Mouse (Mus musculus) myocyte (in vitro differentiated cells): ENCODE data around the gene Hipk2. TPM values are rescaled to one million over a fixed set of nuclear protein-coding genes. Genes with fewer than 3 reads are reported as not detected.

Experiments used
- H3K27me3 ChIP-seq: one replicate; pipeline ENCODE4 v1.6.1; 2011; ENCODE audit not compliant: control insufficient read depth, insufficient read depth, insufficient read length
- H3K36me3 ChIP-seq: one replicate; pipeline ENCODE4 v1.6.1; 2011; ENCODE audit not compliant: control insufficient read depth, insufficient read depth
- H3K4me2 ChIP-seq: one replicate; pipeline ENCODE4 v1.6.1; 2011; ENCODE audit warnings: low read depth, control low read depth
- H3K4me3 ChIP-seq: one replicate; pipeline ENCODE4 v1.5.1; 2011; ENCODE audit warnings: mild to moderate bottlenecking, control low read depth, moderate library complexity
- H3K79me2 ChIP-seq: one replicate; pipeline ENCODE4 v1.6.1; 2011; ENCODE audit not compliant: control insufficient read depth, insufficient read depth
- H3ac ChIP-seq: one replicate; pipeline ENCODE4 v1.6.1; 2011; ENCODE audit not compliant: control insufficient read depth, insufficient read length
- CEBPB ChIP-seq: IDR thresholded peaks from 2 replicates; pipeline ENCODE4 v1.6.1; 2011; ENCODE audit warnings: mild to moderate bottlenecking, moderate library complexity; ENCODE audit not compliant: poor library complexity, insufficient read depth, severe bottlenecking
- E2F4 ChIP-seq: IDR thresholded peaks from one replicate; pipeline ENCODE4 v1.6.1; 2011; ENCODE audit warnings: mild to moderate bottlenecking, control low read depth, moderate library complexity; ENCODE audit not compliant: insufficient read depth
- MAX ChIP-seq: IDR thresholded peaks from one replicate; pipeline ENCODE4 v1.6.1; 2011; ENCODE audit warnings: low read depth, mild to moderate bottlenecking, control low read depth
- MYOD1 ChIP-seq, 3 experiments: IDR thresholded peaks; one replicate each; pipeline ENCODE4 v1.6.1; 2011; ENCODE audit warnings: control low read depth in 2 of 3, low read depth in 2 of 3, mild to moderate bottlenecking in 2 of 3, moderate library complexity in 1 of 3; ENCODE audit not compliant: insufficient read length in 2 of 3, control insufficient read depth in 1 of 3
- MYOG ChIP-seq, 3 experiments: IDR thresholded peaks; one replicate each; pipeline ENCODE4 v1.6.1; 2011; ENCODE audit warnings: control low read depth in 2 of 3, low read depth in 2 of 3, mild to moderate bottlenecking in 2 of 3; ENCODE audit not compliant: insufficient read length in 2 of 3, control insufficient read depth in 1 of 3, insufficient read depth in 1 of 3
- POLR2A ChIP-seq: IDR thresholded peaks from one replicate; pipeline ENCODE4 v1.6.1; 2011; ENCODE audit warnings: low read depth, mild to moderate bottlenecking, control low read depth, moderate library complexity; ENCODE audit not compliant: insufficient read length
- POLR2AphosphoS2 ChIP-seq: IDR thresholded peaks from one replicate; pipeline ENCODE4 v1.6.1; 2011; ENCODE audit warnings: low read depth, control low read depth; ENCODE audit not compliant: insufficient read length
- REST ChIP-seq: IDR thresholded peaks from one replicate; pipeline ENCODE4 v1.6.1; 2011; ENCODE audit warnings: mild to moderate bottlenecking, control low read depth, moderate library complexity; ENCODE audit not compliant: insufficient read depth, insufficient read length
- SRF ChIP-seq: IDR thresholded peaks from one replicate; pipeline ENCODE4 v1.6.1; 2011; ENCODE audit warnings: low read depth; ENCODE audit not compliant: control insufficient read depth, insufficient read length
- TCF12 ChIP-seq: IDR thresholded peaks from one replicate; pipeline ENCODE4 v1.6.1; 2011; ENCODE audit warnings: mild to moderate bottlenecking, control low read depth; ENCODE audit not compliant: poor library complexity, insufficient read depth, severe bottlenecking
- TCF3 ChIP-seq: IDR thresholded peaks from one replicate; pipeline ENCODE4 v1.6.1; 2011; ENCODE audit warnings: low read depth, control low read depth; ENCODE audit not compliant: insufficient read length
- USF1 ChIP-seq: IDR thresholded peaks from one replicate; pipeline ENCODE4 v1.6.1; 2011; ENCODE audit warnings: low read depth, mild to moderate bottlenecking, control low read depth, moderate library complexity
- polyA plus RNA-seq: library from polyadenylated mRNA; unstranded; fragments of >200 nt; fragmentation: generic; extraction: Trizol; gene quantifications from one replicate; pipeline ENCODE4 v1.2.1, GENCODE M21; 2012; ENCODE audit warnings: missing spikeins

Gene Hipk2
- polyA plus RNA-seq, 1 experiment, result 11.3 TPM

- Histone ChIP-seq H3K36me3 (no peaks in the 10 kb centered on the region), H3K4me3 (no peak overlapping the region), H3ac (no peak overlapping the region), H3K27me3 (no peaks in the 10 kb centered on the region), H3K79me2 (peaks cover 4% of the 10 kb centered on the region), H3K4me2 (no peak overlapping the region)
- TF ChIP-seq E2F4, result no peak
- no peak for TF ChIP-seq POLR2A
- no peak for TF ChIP-seq SRF
- no peak for TF ChIP-seq POLR2AphosphoS2
- TF ChIP-seq CEBPB, result no peak
- TF ChIP-seq MAX, result no peak
- TF ChIP-seq USF1, result no peak
- no peak for TF ChIP-seq TCF3
- no peak for TF ChIP-seq REST
- TF ChIP-seq MYOG (IDR thresholded peaks at IDR 0.05; ENCODE audit: control insufficient read depth in 1 of 3, insufficient read depth in 1 of 3, insufficient read length in 2 of 3, low read depth in 2 of 3), result no peak
These were observed 80.7 kb downstream of the Hipk2 start for GRCm38 (mm10) chr6:38795096-38795816.

- peaks cover 4% of the 10 kb centered on the region for H3K79me2 ChIP-seq
- TF ChIP-seq TCF12, result no peak
- no peak for TF ChIP-seq TCF3
- TF ChIP-seq USF1, result no peak
- no peak for TF ChIP-seq SRF
- no peak for TF ChIP-seq REST
- TF ChIP-seq POLR2AphosphoS2, result no peak
- TF ChIP-seq MYOG (IDR thresholded peaks at IDR 0.05; ENCODE audit: control insufficient read depth in 1 of 3, insufficient read depth in 1 of 3, insufficient read length in 2 of 3, low read depth in 2 of 3), result no peak
- no peaks in the 10 kb centered on the region for H3K27me3 ChIP-seq
- no peaks in the 10 kb centered on the region for H3K36me3 ChIP-seq
- H3ac ChIP-seq, result no peak overlapping the region
- no peak overlapping the region for H3K4me3 ChIP-seq
- H3K4me2 ChIP-seq, result no peak overlapping the region
These were observed 83.0 kb downstream of the Hipk2 start for GRCm38 (mm10) chr6:38792966-38793365.

- no peaks in the 10 kb centered on the region for H3K27me3 ChIP-seq
- H3K4me2 ChIP-seq, result no peak overlapping the region
- no peak overlapping the region for H3ac ChIP-seq
- H3K36me3 ChIP-seq, result no peaks in the 10 kb centered on the region
- H3K4me3 ChIP-seq, result no peak overlapping the region
- H3K79me2 ChIP-seq, result peaks cover 9% of the 10 kb centered on the region
- TF ChIP-seq REST (no peak), USF1 (no peak), E2F4 (no peak), CEBPB (no peak), POLR2AphosphoS2 (no peak), MYOD1 (IDR thresholded peaks at IDR 0.05; ENCODE audit: control insufficient read depth in 1 of 3, insufficient read length in 2 of 3, low read depth in 2 of 3) (no peak), TCF12 (no peak), MAX (no peak), POLR2A (no peak), SRF (no peak), MYOG (IDR thresholded peaks at IDR 0.05; ENCODE audit: control insufficient read depth in 1 of 3, insufficient read depth in 1 of 3, insufficient read length in 2 of 3, low read depth in 2 of 3) (no peak), TCF3 (no peak)
These were observed 86.6 kb downstream of the Hipk2 start for GRCm38 (mm10) chr6:38789221-38789810.

DNA sequence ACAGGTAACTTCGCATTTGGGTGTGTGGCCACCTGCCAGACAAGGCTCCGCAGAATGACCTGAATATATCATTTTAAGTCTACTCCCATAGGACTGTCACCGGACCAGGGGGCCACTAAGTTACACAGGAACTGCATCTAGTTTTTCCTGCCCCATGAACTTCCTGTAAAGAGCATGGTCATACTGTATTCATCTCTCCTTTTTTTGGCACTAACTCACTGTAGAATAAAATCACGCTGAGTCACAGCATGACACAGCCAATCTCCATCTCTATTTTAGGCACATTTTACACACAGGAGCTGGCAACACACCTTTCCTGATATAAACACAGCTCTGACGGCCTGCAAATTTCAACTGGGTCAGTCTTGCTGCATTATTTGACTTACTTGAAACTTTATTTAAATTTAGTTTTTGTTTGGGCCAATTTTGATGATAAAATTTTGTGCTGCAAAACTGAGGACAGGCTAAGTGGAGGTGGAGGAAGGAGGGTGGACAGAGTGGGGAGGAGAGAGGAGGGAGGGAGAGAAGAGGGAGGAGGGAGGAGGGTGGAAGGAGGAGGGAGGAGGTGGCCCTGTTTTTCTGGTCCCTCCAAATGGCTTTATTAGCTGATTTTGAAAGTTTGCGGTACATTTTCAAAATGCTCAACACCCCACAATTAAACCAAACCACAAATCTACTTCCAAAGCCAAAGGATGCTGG lies 88.0 kb downstream of the Hipk2 start:
- peak overlapping the region; percentile 14 for H3K4me2 ChIP-seq
- no peak for TF ChIP-seq E2F4
- no peak for TF ChIP-seq SRF
- TF ChIP-seq MYOG (IDR thresholded peaks at IDR 0.05; ENCODE audit: control insufficient read depth in 1 of 3, insufficient read depth in 1 of 3, insufficient read length in 2 of 3, low read depth in 2 of 3), result no peak
- TF ChIP-seq MYOD1 (IDR thresholded peaks at IDR 0.05; ENCODE audit: control insufficient read depth in 1 of 3, insufficient read length in 2 of 3, low read depth in 2 of 3), result no peak
- TF ChIP-seq USF1, result no peak
- no peak for TF ChIP-seq TCF3
- TF ChIP-seq MAX, result no peak
- TF ChIP-seq POLR2AphosphoS2, result no peak
- no peak for TF ChIP-seq REST
- no peak for TF ChIP-seq TCF12
- TF ChIP-seq CEBPB, result no peak
- no peak for TF ChIP-seq POLR2A
- H3ac ChIP-seq, result no peak overlapping the region
- no peaks in the 10 kb centered on the region for H3K27me3 ChIP-seq
- H3K4me3 ChIP-seq, result no peak overlapping the region
- no peaks in the 10 kb centered on the region for H3K36me3 ChIP-seq
- H3K79me2 ChIP-seq, result peaks cover 9% of the 10 kb centered on the region
